Mouse (Mus musculus): ENCODE data around the gene Reck. TPM values are rescaled to one million over a fixed set of nuclear protein-coding genes. Genes with fewer than 3 reads are reported as not detected.
A peak's percentile ranks its signal among the peaks of the same experiment; 100 is the strongest.

Gene Reck
- total RNA-seq, 2 experiments from 2014 or later: 6.0 to 7.1 TPM

GRCm38 (mm10) chr4:43982053-43982732 lies 106.9 kb downstream of the Reck start:
- intact Hi-C loops (cut with DNase I): loop anchor here (1.0 to 10.0 kb wide), 4 partner anchors 25 to 217 kb away; partner anchors contain the start of gene Glipr2
- peak; percentile 93 to 94 for DNase-seq (ENCODE audit: low spot score in 2 of 2)

GRCm38 (mm10) chr4:43983181-43983580 lies 107.9 kb downstream of the Reck start, which contains the start of gene Ccin:
Gene Ccin, plus strand, starts transcription at chr4:43983483.
- intact Hi-C loops (cut with DNase I): loop anchor here (5.0 to 10.0 kb wide), 2 partner anchors 76 to 218 kb away; no protein-coding TSS in a partner anchor
- DNase-seq (ENCODE audit: low spot score in 2 of 2): no peak

GRCm38 (mm10) chr4:43983756-43984155 lies 108.4 kb downstream of the Reck start:
- no peak for DNase-seq (ENCODE audit: low spot score in 2 of 2)

GRCm38 (mm10) chr4:43984326-43984725 lies 109.0 kb downstream of the Reck start:
- DNase-seq (ENCODE audit: low spot score in 2 of 2): no peak
- intact Hi-C loops (cut with DNase I): loop anchor here (5.0 to 10.0 kb wide), 2 partner anchors 77 to 220 kb away; no protein-coding TSS in a partner anchor

More at GRCm38 (mm10) chr4:43983756-43984155, 108.4 kb downstream of the Reck start:
- intact Hi-C loops (cut with DNase I): loop anchor here (5.0 to 10.0 kb wide), 2 partner anchors 76 to 219 kb away; no protein-coding TSS in a partner anchor

- intact Hi-C loops (cut with DNase I): loop anchor here (10.0 kb wide), 1 partner anchor 224 kb away; no protein-coding TSS in a partner anchor
- DNase-seq (ENCODE audit: low spot score in 2 of 2): no peak
Observed at GRCm38 (mm10) chr4:43988976-43989375, 113.6 kb downstream of the Reck start.

GRCm38 (mm10) chr4:43993072-43993471 lies 117.7 kb downstream of the Reck start:
- DNase-seq (ENCODE audit: low spot score in 2 of 2): no peak

GRCm38 (mm10) chr4:43994342-43994741 lies 119.0 kb downstream of the Reck start:
- intact Hi-C loops (cut with DNase I): no loop called here

More at GRCm38 (mm10) chr4:43993072-43993471, 117.7 kb downstream of the Reck start:
- intact Hi-C loops (cut with DNase I): no loop called here

More at GRCm38 (mm10) chr4:43994342-43994741, 119.0 kb downstream of the Reck start:
- no peak for DNase-seq (ENCODE audit: low spot score in 2 of 2)

Other genes with a start within 250 kb of the Reck start
- gene Npr2, start 243.6 kb upstream of the Reck start, total RNA-seq (2021): 10 to 100 TPM; 49.0 to 50.1 TPM
- 1 to 10 TPM in 1 of 2 experiments, under 1 TPM in 1; 0.73 to 1.2 TPM for gene Spag8, start 221.9 kb upstream of the Reck start, total RNA-seq (2021)
- 10 to 100 TPM; 33.7 to 35.7 TPM for gene Hint2, start 219.1 kb upstream of the Reck start, total RNA-seq (2021)
- gene Tmem8b, start 206.6 kb upstream of the Reck start, total RNA-seq (2021): 10 to 100 TPM; 61.9 to 68.3 TPM
- 1 to 10 TPM; 1.3 to 1.4 TPM for gene Fam221b, start 206.4 kb upstream of the Reck start, total RNA-seq (2021)
- not detected for gene Olfr70, start 174.7 kb upstream of the Reck start, total RNA-seq (2021)
- gene Olfr71, start 165.3 kb upstream of the Reck start, total RNA-seq (2021): not detected
- 1 to 10 TPM; 1.2 to 1.4 TPM for gene Hrct1, start 148.3 kb upstream of the Reck start, total RNA-seq (2021)
- under 1 TPM; 0.73 to 0.87 TPM for gene Spaar, start 145.5 kb upstream of the Reck start, total RNA-seq (2021)
- not detected for gene Olfr159, start 104.5 kb upstream of the Reck start, total RNA-seq (2021)
- gene Olfr156, start 51.6 kb upstream of the Reck start, total RNA-seq (2021): not detected
- not detected for gene Olfr157, start 35.3 kb upstream of the Reck start, total RNA-seq (2021)
- gene Olfr155, start 24.0 kb upstream of the Reck start, total RNA-seq (2021): not detected
- 1 to 10 TPM; 2.7 to 2.9 TPM for gene Glipr2, start 81.9 kb downstream of the Reck start, total RNA-seq (2021)
- gene Ccin, start 108.0 kb downstream of the Reck start, total RNA-seq (2021): not detected
- 100 to 1,000 TPM; 280 to 281 TPM for gene Clta, start 128.9 kb downstream of the Reck start, total RNA-seq (2021)
- 10 to 100 TPM; 42.9 to 49.7 TPM for gene Gne, start 208.6 kb downstream of the Reck start, total RNA-seq (2021)